Mouse (Mus musculus): Measurements from ENCODE around the gene Maml2.

GRCm38 (mm10) chr9:13690321-13690720, 392.6 kb downstream of the Maml2 start:
- TF ChIP-seq CTCF (IDR thresholded peaks at IDR 0.05; ENCODE audit: control insufficient read depth, insufficient read depth, insufficient read length) (no peak), MYOG (IDR thresholded peaks at IDR 0.05; ENCODE audit: control insufficient read depth, extremely low read depth, insufficient read length) (no peak), MAX (IDR thresholded peaks at IDR 0.05) (no peak), CEBPB (IDR thresholded peaks at IDR 0.05; ENCODE audit: low read depth) (no peak), FOSL1 (IDR thresholded peaks at IDR 0.05; ENCODE audit: insufficient read depth, low read length, poor library complexity, severe bottlenecking) (no peak), USF1 (IDR thresholded peaks at IDR 0.05; ENCODE audit: low read depth) (no peak)

All from C2C12 (cell line).